Mouse (Mus musculus) hindbrain, embryonic 16.5 days (tissue): Measurements from ENCODE around the gene Ythdf2. TPM values are rescaled to one million over a fixed set of nuclear protein-coding genes. Genes with fewer than 3 reads are reported as not detected.

Experiments
- ATAC-seq: fragments of 200-750 bp; cut with Nextera tagmentation; 2 replicates; pipeline ENCODE4 v1.8.0; 2017; ENCODE audit warnings: moderate TSS enrichment, moderate library complexity
- H3K27ac ChIP-seq: fragments of 300-500 bp; sonication (generic); 2 replicates; pipeline ENCODE4 v1.5.1; 2014; ENCODE audit warnings: low read depth, mild to moderate bottlenecking, control low read depth, low read length, moderate library complexity
- H3K27me3 ChIP-seq: fragments of 300-500 bp; sonication (generic); replicated peaks from 2 replicates; pipeline ENCODE4 v1.6.1; 2014; ENCODE audit warnings: low read length; ENCODE audit not compliant: control insufficient read depth, insufficient read depth
- H3K36me3 ChIP-seq: fragments of 300-500 bp; sonication (generic); 2 replicates; pipeline ENCODE4 v1.6.1; 2014; ENCODE audit warnings: mild to moderate bottlenecking, low read length, moderate library complexity, mixed read lengths; ENCODE audit not compliant: control insufficient read depth, insufficient read depth
- H3K4me1 ChIP-seq: fragments of 300-500 bp; sonication (generic); 2 replicates; pipeline ENCODE4 v1.6.1; 2014; ENCODE audit warnings: low read depth, low read length; ENCODE audit not compliant: control insufficient read depth, insufficient read depth
- H3K4me2 ChIP-seq: fragments of 300-500 bp; sonication (generic); 2 replicates; pipeline ENCODE4 v1.6.1; 2014; ENCODE audit warnings: mild to moderate bottlenecking, low read length, control low read depth, moderate library complexity
- H3K4me3 ChIP-seq: fragments of 300-500 bp; sonication (generic); 2 replicates; pipeline ENCODE4 v1.5.1; 2014; ENCODE audit warnings: mild to moderate bottlenecking, low read length, control low read depth, moderate library complexity
- H3K9ac ChIP-seq: fragments of 300-500 bp; sonication (generic); 2 replicates; pipeline ENCODE4 v1.6.1; 2014; ENCODE audit warnings: low read depth, mild to moderate bottlenecking, control low read depth, low read length, moderate library complexity
- H3K9me3 ChIP-seq: fragments of 300-500 bp; sonication (generic); 2 replicates; pipeline ENCODE4 v1.6.1; 2014; ENCODE audit warnings: mild to moderate bottlenecking, low read length, moderate library complexity; ENCODE audit not compliant: control insufficient read depth
- WGBS: fragments of 180-500 bp; shearing (Covaris S2); extraction: QIAGEN DNeasy Blood & Tissue Kit; methylation state at CpG from one replicate; pipeline ENCODE4 v1.1.7; 2014; 5-methylcytosine and 5-hydroxymethylcytosine counted together
- polyA plus RNA-seq: library from polyadenylated mRNA; unstranded; fragments of >200 nt; fragmentation: Nextera tagmentation; extraction: Ambion mirVana; gene quantifications from 2 replicates; pipeline ENCODE4 v1.2.1, GENCODE M21; 2015

Ythdf2 gene
- polyA plus RNA-seq, 1 experiment from 2014 or later, result 92.7 TPM

DNA sequence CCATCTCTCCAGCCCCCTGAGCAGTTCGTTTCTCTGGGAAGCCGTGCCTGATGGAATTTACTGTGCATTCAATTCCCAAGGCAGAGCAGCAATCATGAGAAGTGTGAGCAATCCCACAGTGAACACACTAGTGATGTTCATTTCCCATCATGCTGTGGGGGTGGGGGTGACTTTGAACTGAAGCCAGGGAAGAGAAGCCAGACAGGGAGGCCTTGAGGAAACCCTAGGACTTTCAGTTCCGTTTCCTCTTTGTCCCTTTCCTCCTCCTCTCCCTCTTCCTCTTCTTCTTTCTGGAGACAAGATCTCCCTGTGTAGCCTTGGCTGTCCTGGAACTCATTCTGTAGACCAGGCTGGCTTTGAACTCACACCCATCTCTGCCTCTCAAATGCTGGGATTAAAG lies 44.7 kb downstream of the Ythdf2 start:
- Histone ChIP-seq H3K4me1 (peaks cover 6% of the 10 kb centered on the region), H3K4me3 (no peak overlapping the region), H3K36me3 (no peaks in the 10 kb centered on the region), H3K27ac (no peak overlapping the region), H3K4me2 (no peak overlapping the region), H3K27me3 (no peaks in the 10 kb centered on the region), H3K9me3 (no peaks in the 10 kb centered on the region), H3K9ac (no peak overlapping the region)
- 85% methylated on average over 3 of the region's 3 CpGs for WGBS
- ATAC-seq, result no peak

DNA sequence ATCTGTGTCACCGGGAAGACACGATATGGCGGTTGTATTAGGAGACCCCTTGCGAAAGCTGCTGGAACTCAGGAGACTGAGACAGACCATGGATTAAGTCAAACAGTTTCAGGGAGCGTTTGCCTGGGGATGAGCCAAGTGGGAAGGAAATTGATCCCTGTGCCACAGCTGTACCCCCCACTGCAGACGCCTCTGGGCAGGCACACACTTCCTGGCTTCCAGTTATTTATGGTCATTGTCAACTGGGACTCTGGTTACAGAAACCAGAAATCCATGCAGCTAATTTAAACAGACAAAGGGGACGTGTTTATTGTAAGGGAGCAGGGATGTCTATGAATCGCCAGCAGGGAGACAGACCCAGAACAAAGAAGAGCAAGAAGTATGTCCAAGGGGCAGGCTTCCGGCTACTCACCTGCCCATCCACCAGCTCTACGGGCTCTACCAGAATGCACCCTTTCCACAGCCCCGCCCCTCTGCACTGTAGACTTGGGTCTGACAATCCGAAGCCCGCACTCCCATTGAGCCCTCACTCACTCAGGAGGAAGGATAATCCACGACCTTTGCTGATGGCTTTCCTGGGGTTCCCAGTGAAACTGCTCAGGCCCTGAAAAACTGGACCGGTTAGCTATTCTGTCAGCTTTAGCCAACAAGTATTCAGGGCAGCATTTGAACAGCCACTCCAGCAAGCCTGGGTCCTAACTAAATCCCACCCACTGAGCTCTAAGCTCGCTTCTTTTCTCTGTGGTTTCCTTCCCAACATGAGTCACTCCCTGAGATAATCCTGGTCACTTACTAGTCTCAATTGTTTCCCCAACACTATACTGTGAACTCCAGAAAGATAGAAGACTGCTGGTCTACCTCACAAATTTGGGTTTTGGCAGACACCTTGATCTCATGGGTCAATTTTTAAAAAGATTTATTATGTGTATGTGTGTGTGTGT lies 45.5 kb downstream of the Ythdf2 start:
- no peak for ATAC-seq
- H3K9me3 ChIP-seq, result no peaks in the 10 kb centered on the region
- H3K4me1 ChIP-seq, result peaks cover 6% of the 10 kb centered on the region
- H3K27me3 ChIP-seq, result no peaks in the 10 kb centered on the region
- no peaks in the 10 kb centered on the region for H3K36me3 ChIP-seq
- no peak overlapping the region for H3K4me3 ChIP-seq
- WGBS, result 53% methylated on average over 16 of the region's 16 CpGs
- no peak overlapping the region for H3K27ac ChIP-seq
- H3K9ac ChIP-seq, result no peak overlapping the region
- no peak overlapping the region for H3K4me2 ChIP-seq

DNA sequence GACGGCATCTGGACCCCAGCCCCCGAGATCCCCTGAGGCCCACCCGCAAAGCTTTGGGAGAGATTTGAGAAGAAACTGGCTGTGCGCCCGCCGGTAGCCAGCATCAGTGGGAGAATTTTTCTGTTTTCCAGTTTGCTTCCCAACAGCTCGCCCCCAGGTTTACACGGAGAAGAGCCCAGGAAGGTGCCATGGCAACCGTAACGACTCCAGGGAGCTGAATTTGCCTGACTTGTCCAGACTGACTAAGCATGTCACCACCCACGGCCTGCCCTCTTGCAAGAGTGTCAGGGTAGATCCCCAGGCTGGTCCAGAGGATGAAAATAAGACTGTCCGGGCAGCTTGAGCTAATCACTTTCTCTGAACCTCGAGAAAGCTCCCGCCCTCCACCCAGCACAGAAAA lies 46.4 kb downstream of the Ythdf2 start:
- no peaks in the 10 kb centered on the region for H3K27me3 ChIP-seq
- no peak overlapping the region for H3K27ac ChIP-seq
- H3K4me1 ChIP-seq, result peaks cover 3% of the 10 kb centered on the region
- no peaks in the 10 kb centered on the region for H3K36me3 ChIP-seq
- ATAC-seq, result no peak
- no peak overlapping the region for H3K4me2 ChIP-seq
- WGBS, result 40% methylated on average over 14 of the region's 14 CpGs
- H3K4me3 ChIP-seq, result no peak overlapping the region
- no peak overlapping the region for H3K9ac ChIP-seq
- H3K9me3 ChIP-seq, result no peaks in the 10 kb centered on the region

DNA sequence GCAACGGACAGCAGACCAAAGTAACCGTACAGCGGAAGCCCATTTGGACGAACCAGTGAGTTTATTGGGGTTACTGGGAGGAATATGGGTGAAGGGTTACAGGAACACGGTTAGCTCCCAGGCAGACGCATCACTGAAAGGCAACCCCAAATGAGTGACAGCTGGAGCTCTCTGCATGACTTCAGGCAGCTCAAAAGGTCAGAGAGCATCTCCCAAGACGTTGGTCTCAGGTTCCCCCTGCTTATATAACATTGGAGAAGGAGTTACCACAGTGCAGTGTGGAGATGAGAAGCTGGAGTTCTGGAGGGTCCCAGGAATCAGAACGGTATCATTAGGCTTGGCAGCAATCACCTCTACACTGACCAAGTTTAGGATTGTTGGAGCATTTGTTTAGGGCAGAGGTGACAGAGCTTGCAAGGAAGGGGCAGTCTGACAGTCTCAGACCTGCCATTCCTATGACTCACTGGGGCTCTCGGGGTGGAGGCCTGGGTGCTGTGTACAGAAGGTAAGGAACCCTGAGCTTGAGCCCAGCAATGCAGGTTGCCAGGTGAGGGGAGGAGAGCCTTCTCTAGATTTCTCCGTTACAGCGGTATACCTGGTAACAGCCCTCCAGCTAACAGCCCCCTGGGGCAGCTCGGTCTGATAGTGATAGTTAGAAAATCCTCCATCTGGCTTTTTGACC lies 55.0 kb downstream of the Ythdf2 start:
- H3K9me3 ChIP-seq, result no peaks in the 10 kb centered on the region
- WGBS, result 62% methylated on average over 12 of the region's 12 CpGs
- no peak overlapping the region for H3K4me2 ChIP-seq
- H3K36me3 ChIP-seq, result no peaks in the 10 kb centered on the region
- no peak overlapping the region for H3K27ac ChIP-seq
- H3K4me3 ChIP-seq, result no peak overlapping the region
- H3K4me1 ChIP-seq, result peaks cover 5% of the 10 kb centered on the region
- no peak for ATAC-seq
- no peaks in the 10 kb centered on the region for H3K27me3 ChIP-seq
- H3K9ac ChIP-seq, result no peak overlapping the region

DNA sequence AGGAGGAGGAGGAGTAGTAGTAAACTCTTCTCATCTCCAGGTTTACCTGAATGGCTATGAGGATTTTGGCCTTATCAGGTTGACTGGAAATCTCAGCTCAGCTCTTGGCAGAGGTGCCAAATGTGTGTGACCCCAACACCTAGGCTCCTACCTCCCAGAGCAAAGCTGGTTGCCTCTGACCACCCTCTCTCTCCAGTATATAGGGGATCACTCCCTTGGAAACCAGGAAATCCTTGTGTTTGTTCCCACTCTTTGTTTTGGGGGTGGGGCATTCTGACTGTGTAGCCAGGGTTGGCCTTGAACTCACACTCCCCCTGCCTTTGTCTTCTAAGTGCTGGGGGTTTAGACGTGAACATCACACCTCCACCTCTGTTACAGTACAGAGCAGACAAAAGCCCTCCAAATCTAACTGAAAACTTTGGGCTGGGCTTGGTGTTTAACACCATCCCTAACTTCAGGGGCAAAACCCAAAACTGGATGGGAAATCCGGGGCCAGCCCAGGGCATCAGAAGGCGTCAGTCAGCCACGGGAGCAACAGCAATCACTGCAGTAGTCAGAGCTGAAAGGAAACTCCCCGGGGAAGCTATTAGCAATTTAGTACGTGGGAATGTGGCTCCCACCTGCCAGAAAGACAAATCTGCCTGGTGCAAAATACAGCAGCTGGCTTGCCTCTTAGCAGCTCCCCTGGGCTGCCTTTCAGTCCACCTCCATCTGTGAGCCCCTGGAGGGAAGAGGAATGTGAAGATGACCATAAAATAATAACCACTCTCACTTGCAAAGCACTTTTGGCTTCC lies 57.0 kb downstream of the Ythdf2 start:
- no peaks in the 10 kb centered on the region for H3K36me3 ChIP-seq
- H3K27ac ChIP-seq, result no peak overlapping the region
- H3K9ac ChIP-seq, result no peak overlapping the region; the same call in 1 of the 2 replicates
- no peak for ATAC-seq
- H3K4me3 ChIP-seq, result no peak overlapping the region
- H3K27me3 ChIP-seq, result no peaks in the 10 kb centered on the region
- peaks cover 5% of the 10 kb centered on the region for H3K4me1 ChIP-seq
- 6% methylated on average over 6 of the region's 6 CpGs for WGBS
- no peak overlapping the region for H3K4me2 ChIP-seq
- no peaks in the 10 kb centered on the region for H3K9me3 ChIP-seq

DNA sequence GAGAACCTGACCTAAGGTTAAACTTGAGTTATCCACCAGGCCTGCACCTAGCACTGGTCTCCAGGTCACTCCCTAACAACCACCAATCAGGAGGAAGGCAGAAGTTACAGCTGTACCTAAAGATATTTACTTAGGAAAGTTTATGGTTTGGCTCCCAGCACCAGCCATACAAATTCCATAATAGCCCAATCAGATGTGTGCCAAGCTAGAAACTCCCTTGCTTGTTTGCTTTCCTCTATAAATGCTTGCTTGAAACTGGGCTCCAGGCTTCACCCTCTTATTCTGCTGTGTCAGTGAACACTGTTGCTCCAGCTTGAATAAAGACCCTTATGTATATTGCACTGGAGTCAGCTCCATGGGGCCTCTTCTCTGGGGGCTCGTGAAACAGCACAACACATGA lies 60.4 kb downstream of the Ythdf2 start:
- H3K27ac ChIP-seq, result no peak overlapping the region
- 60% methylated on average over 1 of the region's 1 CpGs for WGBS

DNA sequence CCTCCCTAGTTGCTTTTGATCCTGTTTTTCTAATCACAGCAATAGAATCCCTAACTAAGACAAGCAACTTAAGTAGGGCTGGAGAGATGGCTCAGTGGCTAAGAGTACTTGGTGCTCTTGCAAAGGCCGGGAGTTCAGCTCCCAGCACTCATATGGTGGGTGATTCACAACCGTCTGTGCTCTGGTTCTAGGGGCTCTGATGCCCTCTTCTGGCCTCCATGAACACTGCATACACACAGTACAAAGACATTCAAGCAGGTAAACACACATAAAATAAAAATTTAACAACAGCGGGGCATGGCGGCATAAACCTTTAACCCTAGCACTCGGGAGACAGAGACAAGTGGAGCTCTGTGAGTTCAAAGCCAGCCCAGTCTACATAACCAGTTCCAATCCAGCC lies 65.9 kb downstream of the Ythdf2 start:
- Histone ChIP-seq H3K27me3 (peaks cover 37% of the 10 kb centered on the region), H3K27ac (no peak overlapping the region), H3K36me3 (no peaks in the 10 kb centered on the region), H3K4me1 (peaks cover 8% of the 10 kb centered on the region; the same call in 1 of the 2 replicates), H3K4me2 (no peak overlapping the region), H3K4me3 (no peak overlapping the region), H3K9me3 (no peaks in the 10 kb centered on the region), H3K9ac (no peak overlapping the region)
- no peak for ATAC-seq
- 76% methylated on average over 5 of the region's 5 CpGs for WGBS

More for the DNA sequence above, 60.4 kb downstream of the Ythdf2 start:
- no peak overlapping the region for H3K4me3 ChIP-seq
- ATAC-seq, result no peak
- no peaks in the 10 kb centered on the region; the same call in 1 of the 2 replicates for H3K27me3 ChIP-seq
- no peak overlapping the region for H3K4me2 ChIP-seq
- H3K9ac ChIP-seq, result no peak overlapping the region
- no peaks in the 10 kb centered on the region for H3K9me3 ChIP-seq
- H3K36me3 ChIP-seq, result no peaks in the 10 kb centered on the region
- H3K4me1 ChIP-seq, result peaks cover 5% of the 10 kb centered on the region

DNA sequence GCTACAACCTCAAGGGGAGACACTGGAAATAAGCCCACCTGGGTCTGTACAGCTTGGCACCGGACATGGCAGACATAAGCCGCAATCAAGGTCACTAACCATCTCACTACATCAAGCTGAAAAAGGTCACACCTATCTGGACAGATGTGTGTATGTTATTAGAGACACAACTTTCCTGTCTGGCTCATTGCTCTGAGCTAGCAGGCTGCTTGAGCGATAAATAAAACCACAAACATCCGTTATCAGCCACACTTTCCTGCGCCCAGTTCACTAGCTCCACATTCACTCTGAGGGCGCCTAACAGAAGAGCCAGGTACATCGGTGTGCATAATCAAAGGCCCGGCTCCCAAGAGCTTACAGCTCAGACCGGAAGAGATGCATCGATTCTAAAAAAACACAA lies 67.0 kb downstream of the Ythdf2 start:
- Histone ChIP-seq H3K36me3 (no peaks in the 10 kb centered on the region), H3K4me3 (no peak overlapping the region), H3K9me3 (no peaks in the 10 kb centered on the region), H3K9ac (no peak overlapping the region), H3K27me3 (peaks cover 37% of the 10 kb centered on the region), H3K4me1 (peaks cover 8% of the 10 kb centered on the region; the same call in 1 of the 2 replicates), H3K27ac (no peak overlapping the region), H3K4me2 (no peak overlapping the region; the same call in 1 of the 2 replicates)
- no peak for ATAC-seq
- WGBS, result 37% methylated on average over 10 of the region's 10 CpGs
